Mouse (Mus musculus) splenic B cell, adult 2 months (primary cell): Measurements from ENCODE around the gene Nprl3.

Experiments
- DNase-seq: peaks from one replicate; pipeline ENCODE4 v3.0.0-alpha.2; 2011; ENCODE audit warnings: low read depth, low spot score
- H3K27me3 ChIP-seq: 2 replicates; pipeline ENCODE4 v1.6.1; 2012; ENCODE audit warnings: mild to moderate bottlenecking, low read length, moderate library complexity, mixed read lengths; ENCODE audit not compliant: control insufficient read depth, poor library complexity, insufficient read depth, severe bottlenecking
- H3K36me3 ChIP-seq: 2 replicates; pipeline ENCODE4 v1.6.1; 2012; ENCODE audit warnings: mild to moderate bottlenecking, low read length, moderate library complexity, mixed read lengths; ENCODE audit not compliant: control insufficient read depth, poor library complexity, insufficient read depth, severe bottlenecking

The Nprl3 gene

GRCm38 (mm10) chr11:32193156-32193555 lies 74.4 kb downstream of the Nprl3 start:
- DNase-seq: no peak
- Histone ChIP-seq H3K36me3 (no peaks in the 10 kb centered on the region; the same call in 1 of the 2 replicates), H3K27me3 (no peaks in the 10 kb centered on the region)

GRCm38 (mm10) chr11:32190603-32191110 lies 76.8 kb downstream of the Nprl3 start:
- no peak for DNase-seq
- H3K27me3 ChIP-seq: no peaks in the 10 kb centered on the region
- H3K36me3 ChIP-seq: no peaks in the 10 kb centered on the region; the same call in 1 of the 2 replicates

GRCm38 (mm10) chr11:32190119-32190518 lies 77.4 kb downstream of the Nprl3 start:
- Histone ChIP-seq H3K36me3 (no peaks in the 10 kb centered on the region; the same call in 1 of the 2 replicates), H3K27me3 (no peaks in the 10 kb centered on the region)
- no peak for DNase-seq

- Histone ChIP-seq H3K27me3 (no peaks in the 10 kb centered on the region), H3K36me3 (no peaks in the 10 kb centered on the region; the same call in 1 of the 2 replicates)
- DNase-seq: no peak
Observed at GRCm38 (mm10) chr11:32189434-32189833, 78.1 kb downstream of the Nprl3 start.

- DNase-seq: no peak
- H3K27me3 ChIP-seq: no peaks in the 10 kb centered on the region
Observed at GRCm38 (mm10) chr11:32188881-32189280, 78.6 kb downstream of the Nprl3 start.

GRCm38 (mm10) chr11:32187256-32187655 lies 80.3 kb downstream of the Nprl3 start:
- no peaks in the 10 kb centered on the region; the same call in 1 of the 2 replicates for H3K36me3 ChIP-seq
- DNase-seq: no peak
- H3K27me3 ChIP-seq: no peaks in the 10 kb centered on the region

More at GRCm38 (mm10) chr11:32188881-32189280, 78.6 kb downstream of the Nprl3 start:
- H3K36me3 ChIP-seq: no peaks in the 10 kb centered on the region; the same call in 1 of the 2 replicates

GRCm38 (mm10) chr11:32186031-32186430 lies 81.5 kb downstream of the Nprl3 start:
- no peaks in the 10 kb centered on the region for H3K27me3 ChIP-seq
- DNase-seq: no peak
- no peaks in the 10 kb centered on the region; the same call in 1 of the 2 replicates for H3K36me3 ChIP-seq

GRCm38 (mm10) chr11:32184469-32184868 lies 83.0 kb downstream of the Nprl3 start:
- Histone ChIP-seq H3K27me3 (no peaks in the 10 kb centered on the region), H3K36me3 (no peaks in the 10 kb centered on the region)
- no peak for DNase-seq

- no peaks in the 10 kb centered on the region for H3K27me3 ChIP-seq
- no peaks in the 10 kb centered on the region for H3K36me3 ChIP-seq
- peak; percentile 79 for DNase-seq
Observed at GRCm38 (mm10) chr11:32181973-32182868, 85.3 kb downstream of the Nprl3 start.

- no peaks in the 10 kb centered on the region for H3K27me3 ChIP-seq
- no peaks in the 10 kb centered on the region for H3K36me3 ChIP-seq
- DNase-seq: no peak
Observed at GRCm38 (mm10) chr11:32181246-32181645, 86.3 kb downstream of the Nprl3 start.

- Histone ChIP-seq H3K27me3 (no peaks in the 10 kb centered on the region), H3K36me3 (no peaks in the 10 kb centered on the region)
- no peak for DNase-seq
Observed at GRCm38 (mm10) chr11:32178506-32178905, 89.0 kb downstream of the Nprl3 start.
